Mouse (Mus musculus): ENCODE measurements around the gene Omp. TPM values are rescaled to one million over a fixed set of nuclear protein-coding genes. Genes with fewer than 3 reads are reported as not detected.

Omp gene
- polyA plus RNA-seq, 1 experiment: not detected

- H3K4me3 ChIP-seq (ENCODE audit: insufficient read depth, low read length): no peak overlapping the region
- H3K27ac ChIP-seq (ENCODE audit: insufficient read depth, low read depth, low read length): no peak overlapping the region
- TF ChIP-seq CTCF (IDR thresholded peaks at IDR 0.05; ENCODE audit: low read depth, low read length): no peak
- TF ChIP-seq POLR2A (IDR thresholded peaks at IDR 0.05; ENCODE audit: borderline replicate concordance, low read depth, low read length): no peak
- peaks cover 20% of the 10 kb centered on the region for H3K4me1 ChIP-seq (ENCODE audit: control insufficient read depth, insufficient read depth, low read length)
These were observed 40.0 kb upstream of the Omp start for GRCm38 (mm10) chr7:98185326-98185725.

- Histone ChIP-seq H3K4me1 (ENCODE audit: control insufficient read depth, insufficient read depth, low read length) (peaks cover 15% of the 10 kb centered on the region), H3K4me3 (ENCODE audit: insufficient read depth, low read length) (peak overlapping the region; percentile 84), H3K27ac (ENCODE audit: insufficient read depth, low read depth, low read length) (peak overlapping the region; percentile 11; the same call in 1 of the 2 replicates)
- no peak for TF ChIP-seq CTCF (IDR thresholded peaks at IDR 0.05; ENCODE audit: low read depth, low read length)
- no peak for TF ChIP-seq POLR2A (IDR thresholded peaks at IDR 0.05; ENCODE audit: borderline replicate concordance, low read depth, low read length)
These were observed 33.4 kb upstream of the Omp start for GRCm38 (mm10) chr7:98178560-98179231.

GRCm38 (mm10) chr7:98177929-98178559 lies 32.7 kb upstream of the Omp start, which contains the start of gene Capn5:
TSS of gene Capn5 (minus strand) at chr7:98178274.
- no peak for TF ChIP-seq POLR2A (IDR thresholded peaks at IDR 0.05; ENCODE audit: borderline replicate concordance, low read depth, low read length)
- TF ChIP-seq CTCF (IDR thresholded peaks at IDR 0.05; ENCODE audit: low read depth, low read length): peak; percentile 16; the same call in 1 of the 2 replicates
- Histone ChIP-seq H3K4me1 (ENCODE audit: control insufficient read depth, insufficient read depth, low read length) (peaks cover 13% of the 10 kb centered on the region), H3K27ac (ENCODE audit: insufficient read depth, low read depth, low read length) (peak within 1 kb of the TSS; percentile 11; the same call in 1 of the 2 replicates), H3K4me3 (ENCODE audit: insufficient read depth, low read length) (peak within 1 kb of the TSS; percentile 84)

GRCm38 (mm10) chr7:98177566-98177928 lies 32.2 kb upstream of the Omp start:
- peak overlapping the region; percentile 64 for H3K4me3 ChIP-seq (ENCODE audit: insufficient read depth, low read length)
- H3K4me1 ChIP-seq (ENCODE audit: control insufficient read depth, insufficient read depth, low read length): peaks cover 17% of the 10 kb centered on the region
- no peak overlapping the region for H3K27ac ChIP-seq (ENCODE audit: insufficient read depth, low read depth, low read length)
- TF ChIP-seq POLR2A (IDR thresholded peaks at IDR 0.05; ENCODE audit: borderline replicate concordance, low read depth, low read length) (no peak), CTCF (IDR thresholded peaks at IDR 0.05; ENCODE audit: low read depth, low read length) (no peak)

GRCm38 (mm10) chr7:98177071-98177485 lies 31.8 kb upstream of the Omp start:
- TF ChIP-seq POLR2A (IDR thresholded peaks at IDR 0.05; ENCODE audit: borderline replicate concordance, low read depth, low read length) (no peak), CTCF (IDR thresholded peaks at IDR 0.05; ENCODE audit: low read depth, low read length) (no peak)
- Histone ChIP-seq H3K4me1 (ENCODE audit: control insufficient read depth, insufficient read depth, low read length) (peaks cover 22% of the 10 kb centered on the region), H3K27ac (ENCODE audit: insufficient read depth, low read depth, low read length) (no peak overlapping the region), H3K4me3 (ENCODE audit: insufficient read depth, low read length) (no peak overlapping the region)

- TF ChIP-seq POLR2A (IDR thresholded peaks at IDR 0.05; ENCODE audit: borderline replicate concordance, low read depth, low read length): no peak
- TF ChIP-seq CTCF (IDR thresholded peaks at IDR 0.05; ENCODE audit: low read depth, low read length): no peak
- Histone ChIP-seq H3K4me1 (ENCODE audit: control insufficient read depth, insufficient read depth, low read length) (peaks cover 28% of the 10 kb centered on the region), H3K27ac (ENCODE audit: insufficient read depth, low read depth, low read length) (no peak overlapping the region), H3K4me3 (ENCODE audit: insufficient read depth, low read length) (no peak overlapping the region)
These were observed 31.2 kb upstream of the Omp start for GRCm38 (mm10) chr7:98176322-98177070.

- Histone ChIP-seq H3K4me3 (ENCODE audit: insufficient read depth, low read length) (no peak overlapping the region), H3K4me1 (ENCODE audit: control insufficient read depth, insufficient read depth, low read length) (peaks cover 35% of the 10 kb centered on the region), H3K27ac (ENCODE audit: insufficient read depth, low read depth, low read length) (no peak overlapping the region)
These were observed 29.8 kb upstream of the Omp start for GRCm38 (mm10) chr7:98174883-98175755.

GRCm38 (mm10) chr7:98173408-98173807 lies 28.1 kb upstream of the Omp start:
- Histone ChIP-seq H3K27ac (ENCODE audit: insufficient read depth, low read depth, low read length) (no peak overlapping the region), H3K4me1 (ENCODE audit: control insufficient read depth, insufficient read depth, low read length) (peaks cover 29% of the 10 kb centered on the region), H3K4me3 (ENCODE audit: insufficient read depth, low read length) (no peak overlapping the region)
- TF ChIP-seq CTCF (IDR thresholded peaks at IDR 0.05; ENCODE audit: low read depth, low read length) (no peak), POLR2A (IDR thresholded peaks at IDR 0.05; ENCODE audit: borderline replicate concordance, low read depth, low read length) (no peak)

More at GRCm38 (mm10) chr7:98174883-98175755, 29.8 kb upstream of the Omp start:
- TF ChIP-seq CTCF (IDR thresholded peaks at IDR 0.05; ENCODE audit: low read depth, low read length): no peak
- no peak for TF ChIP-seq POLR2A (IDR thresholded peaks at IDR 0.05; ENCODE audit: borderline replicate concordance, low read depth, low read length)

- Histone ChIP-seq H3K4me1 (ENCODE audit: control insufficient read depth, insufficient read depth, low read length) (peaks cover 28% of the 10 kb centered on the region), H3K4me3 (ENCODE audit: insufficient read depth, low read length) (no peak overlapping the region), H3K27ac (ENCODE audit: insufficient read depth, low read depth, low read length) (no peak overlapping the region)
- TF ChIP-seq CTCF (IDR thresholded peaks at IDR 0.05; ENCODE audit: low read depth, low read length) (no peak), POLR2A (IDR thresholded peaks at IDR 0.05; ENCODE audit: borderline replicate concordance, low read depth, low read length) (no peak)
These were observed 27.4 kb upstream of the Omp start for GRCm38 (mm10) chr7:98172661-98173060.

All from bone marrow macrophage, adult 2 months (primary cell).